Mouse (Mus musculus) bone marrow, adult 2 months (tissue): Measurements from ENCODE around the gene Gins3.

Source experiments
- CTCF ChIP-seq: fragments of 200-500 bp; IDR thresholded peaks from 2 replicates; pipeline ENCODE4 v1.5.1; 2011; ENCODE audit warnings: low read length, control low read depth; ENCODE audit not compliant: control insufficient read depth, insufficient read depth
- POLR2A ChIP-seq: fragments of 200-500 bp; IDR thresholded peaks from 2 replicates; pipeline ENCODE4 v1.6.1; 2011; ENCODE audit warnings: low read depth, mild to moderate bottlenecking, control low read depth, low read length, borderline replicate concordance; ENCODE audit not compliant: control insufficient read depth

GRCm38 (mm10) chr8:95624833-95625232, 8.4 kb upstream of the Gins3 start:
- TF ChIP-seq POLR2A = no peak
- no peak for TF ChIP-seq CTCF
